Mouse (Mus musculus) kidney, postnatal 14 days (tissue): ENCODE results near the gene Kcnk7.

ENCODE experiments used
- DNase-seq: peaks from one replicate; pipeline ENCODE4 v3.0.0; 2022; ENCODE audit warnings: mixed read lengths

Kcnk7 gene

GRCm38 (mm10) chr19:5691601-5692000, 12.6 kb upstream of the Kcnk7 start:
- DNase-seq: no peak

DNA sequence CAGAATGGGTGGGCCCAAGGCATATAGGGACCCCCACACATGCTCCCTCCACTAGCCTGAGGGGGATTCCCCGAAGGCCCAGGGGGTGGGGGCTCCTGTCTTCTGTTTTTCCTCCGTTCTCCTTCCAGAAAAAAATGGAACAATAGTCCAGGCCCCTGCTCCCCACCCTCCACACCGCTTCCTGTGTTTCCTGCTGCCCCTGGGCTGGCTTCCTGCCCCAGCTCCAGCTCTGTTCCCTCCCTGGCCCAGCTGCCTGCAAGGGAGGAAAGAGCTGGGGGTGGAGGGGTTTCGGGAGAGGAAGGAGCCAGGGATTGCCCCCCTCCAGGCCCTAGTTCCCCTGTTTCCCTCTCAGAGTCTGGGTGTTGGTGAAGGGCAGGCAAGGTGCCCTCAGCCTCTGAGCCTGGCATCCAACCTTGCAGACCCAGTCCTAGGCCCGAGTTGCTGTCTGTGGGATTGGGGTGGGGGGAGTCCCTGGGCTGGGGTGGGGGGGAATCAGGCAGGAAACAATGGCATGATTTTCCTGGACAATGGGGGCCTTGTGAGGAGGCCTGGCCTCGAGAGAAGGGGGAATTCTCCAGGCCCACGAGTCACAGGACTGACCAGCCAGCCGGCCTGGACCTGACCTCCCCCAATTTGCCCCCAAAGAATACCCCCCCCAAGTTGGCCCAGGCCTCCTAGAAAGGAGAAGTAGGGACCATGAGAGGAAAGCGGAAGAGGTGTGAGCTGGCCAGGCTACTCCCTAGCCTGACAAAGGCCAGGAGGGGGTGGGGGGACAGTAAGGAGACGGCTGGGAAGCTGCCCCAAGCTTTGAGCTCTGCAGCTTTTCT, 11.9 kb upstream of the Kcnk7 start:
- DNase-seq: peak; percentile 84

GRCm38 (mm10) chr19:5692913-5693396, 11.2 kb upstream of the Kcnk7 start:
- DNase-seq: peak; percentile 51

DNA sequence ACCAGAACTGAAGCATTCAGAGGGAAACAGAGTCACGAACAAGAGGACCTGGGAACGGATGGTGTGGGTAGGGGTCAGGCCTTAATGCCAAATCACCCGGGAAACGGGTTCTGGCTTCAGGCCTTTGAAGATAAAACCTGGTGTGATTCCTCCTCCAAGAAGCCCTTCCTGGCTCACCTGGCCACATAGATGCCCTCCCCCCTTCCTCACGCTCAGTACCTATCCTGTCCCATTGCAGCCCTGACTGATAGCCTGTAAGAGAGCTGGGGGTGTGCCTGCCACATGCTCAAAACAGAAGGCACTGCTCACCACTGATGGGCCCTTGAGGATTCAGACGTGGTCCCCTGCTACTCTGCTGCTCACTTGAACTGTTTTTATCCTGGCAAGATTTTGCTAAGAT, 10.4 kb upstream of the Kcnk7 start:
- DNase-seq: no peak

GRCm38 (mm10) chr19:5695849-5696462, 8.2 kb upstream of the Kcnk7 start:
- DNase-seq: no peak

DNA sequence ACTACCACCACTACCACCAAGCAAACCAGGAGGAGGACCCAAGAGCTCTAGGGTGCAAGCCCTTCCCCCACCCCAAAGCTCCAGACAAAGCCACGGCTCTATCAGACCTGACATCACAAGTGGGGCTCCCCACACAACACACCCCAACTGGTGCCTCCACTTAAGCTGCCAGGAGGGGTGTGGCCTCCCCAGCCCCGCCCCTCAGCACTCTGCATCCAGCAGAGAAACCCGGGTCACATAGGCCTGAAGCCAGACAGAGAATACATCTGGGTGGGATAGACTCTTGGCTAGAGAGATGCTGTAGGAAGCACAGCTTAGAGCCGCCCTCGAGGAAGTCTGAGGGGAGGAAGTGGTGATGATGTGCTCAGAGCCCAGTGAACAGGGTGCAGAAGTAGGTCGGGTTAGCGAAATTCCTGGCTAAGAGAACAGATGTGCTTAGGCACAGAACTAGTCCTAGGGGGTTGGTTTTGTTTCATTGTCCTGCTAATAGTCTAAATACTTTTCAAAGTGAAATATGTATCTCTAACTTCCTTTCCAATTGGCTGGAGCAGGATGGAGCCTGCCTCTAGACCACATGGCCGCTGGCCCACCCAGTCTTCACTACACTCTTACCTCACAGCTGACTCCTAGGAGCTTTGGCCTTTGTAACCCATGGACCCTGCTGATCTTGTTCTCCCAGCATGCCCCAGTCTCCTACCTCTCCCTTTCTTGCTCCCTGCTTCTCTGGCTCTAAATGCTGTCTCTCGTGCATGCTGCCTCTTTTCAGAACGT, 819 bp downstream of the Kcnk7 start:
- DNase-seq: peak; percentile 60

- DNase-seq: no peak
Measured at GRCm38 (mm10) chr19:5710068-5710467, 5.9 kb downstream of the Kcnk7 start.

DNA sequence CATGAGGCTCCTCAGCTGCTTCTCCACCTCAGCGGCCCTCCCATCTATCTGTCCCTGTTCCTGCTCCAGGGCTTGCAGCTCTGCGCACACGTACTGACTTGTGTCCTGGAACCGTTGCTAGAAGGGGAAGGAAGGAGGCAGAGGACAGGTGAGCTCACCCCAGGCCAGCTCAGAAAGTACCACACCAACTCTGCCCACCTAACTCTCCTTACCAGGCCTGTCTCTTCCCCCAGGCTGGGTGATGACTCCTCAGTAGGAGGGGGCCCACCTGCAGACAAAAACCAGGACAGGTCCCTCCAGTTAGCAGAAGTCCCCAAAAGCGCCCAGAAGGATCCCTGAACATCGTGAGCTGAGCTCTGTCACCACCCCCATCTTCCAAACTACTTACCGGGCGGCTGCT, 6.4 kb downstream of the Kcnk7 start:
- DNase-seq: no peak

GRCm38 (mm10) chr19:5711218-5711617, 7.1 kb downstream of the Kcnk7 start:
- DNase-seq: peak; percentile 87

GRCm38 (mm10) chr19:5711907-5712460, 7.8 kb downstream of the Kcnk7 start:
- DNase-seq: no peak

DNA sequence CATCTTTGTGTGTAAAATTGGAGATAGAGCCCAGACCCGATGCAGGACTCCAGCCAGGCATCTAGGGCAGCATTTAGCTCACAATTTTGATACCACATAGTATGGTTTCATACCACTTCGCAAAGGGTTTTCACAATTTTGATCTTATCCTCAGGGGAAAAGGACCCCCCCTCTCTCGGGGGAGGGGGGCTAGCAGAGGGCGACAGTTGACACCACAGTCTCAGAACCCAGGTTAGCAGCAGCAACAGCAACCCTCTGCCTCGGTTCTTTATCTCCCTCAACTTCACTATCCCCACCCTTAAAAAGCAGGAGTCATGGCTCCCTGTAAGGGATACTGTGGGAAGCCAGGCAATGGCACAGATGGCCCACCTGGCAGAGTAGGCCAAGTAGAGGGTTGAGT, 9.1 kb downstream of the Kcnk7 start:
- no peak for DNase-seq

DNA sequence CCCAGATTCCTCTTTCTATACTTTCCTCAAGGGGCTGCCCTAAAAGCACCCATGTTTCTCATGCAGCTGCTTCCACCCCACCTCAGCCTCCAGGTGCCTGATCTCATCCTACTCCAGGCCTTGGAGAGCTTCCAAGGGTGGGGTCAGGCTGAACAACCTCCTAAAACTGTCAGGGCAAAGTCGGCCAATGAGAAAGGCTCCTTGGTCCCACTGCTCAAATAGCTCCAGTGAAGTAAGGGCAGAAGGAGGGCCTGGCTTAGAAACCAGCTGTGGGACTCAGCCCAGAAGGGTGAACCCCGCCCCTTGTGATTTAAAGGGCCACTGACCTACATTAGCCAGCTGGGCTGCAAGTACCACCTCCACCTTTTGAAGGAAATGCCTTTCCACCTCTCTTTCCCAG, 9.6 kb downstream of the Kcnk7 start:
- DNase-seq: peak; percentile 84

DNA sequence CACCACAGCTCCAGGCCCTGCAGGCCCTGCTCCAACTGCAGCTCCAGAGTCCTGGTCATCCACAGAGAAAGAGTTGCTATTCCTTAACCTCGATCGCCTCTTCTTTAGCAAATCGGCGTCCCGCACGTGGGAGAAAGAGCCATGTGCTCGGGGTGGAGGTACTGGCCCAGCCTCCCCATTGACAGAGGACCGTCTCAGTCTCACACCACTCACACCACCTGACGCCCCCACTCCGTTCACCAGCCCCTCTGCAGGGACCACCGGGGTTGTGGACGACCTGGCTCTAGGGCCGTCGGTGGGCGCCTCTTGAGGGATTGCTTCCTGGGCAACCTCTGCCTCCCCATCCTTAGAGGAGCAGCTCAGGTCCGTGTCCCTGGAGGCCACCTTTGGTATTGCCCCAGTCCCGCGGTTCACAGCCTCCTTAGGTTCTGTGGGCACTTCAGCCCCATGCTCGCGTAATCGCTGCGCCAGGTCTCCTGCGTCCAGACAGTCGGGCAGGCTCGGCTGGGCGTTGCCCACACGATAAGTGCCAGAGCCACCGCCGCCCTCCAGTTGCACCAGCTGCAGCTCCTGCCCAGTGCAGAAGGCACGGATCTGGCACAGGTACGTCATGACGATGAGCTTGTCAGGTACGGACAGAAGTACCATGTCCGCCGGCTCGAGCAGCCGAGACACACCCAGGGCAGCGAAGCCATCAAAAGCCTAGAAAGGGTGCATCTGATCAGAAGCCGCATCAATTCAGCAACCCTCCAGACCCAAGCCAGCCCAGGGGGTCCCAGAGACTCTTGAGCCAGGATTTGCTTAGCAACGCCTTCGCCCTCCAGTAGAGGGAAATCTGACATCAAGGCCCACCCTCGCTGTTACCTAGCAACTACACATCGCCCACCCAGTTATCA, 11.9 kb downstream of the Kcnk7 start:
- DNase-seq: peak; percentile 58

- no peak for DNase-seq
Measured at GRCm38 (mm10) chr19:5716955-5717354, 12.8 kb downstream of the Kcnk7 start.

GRCm38 (mm10) chr19:5721233-5721632, 17.1 kb downstream of the Kcnk7 start:
- no peak for DNase-seq

DNA sequence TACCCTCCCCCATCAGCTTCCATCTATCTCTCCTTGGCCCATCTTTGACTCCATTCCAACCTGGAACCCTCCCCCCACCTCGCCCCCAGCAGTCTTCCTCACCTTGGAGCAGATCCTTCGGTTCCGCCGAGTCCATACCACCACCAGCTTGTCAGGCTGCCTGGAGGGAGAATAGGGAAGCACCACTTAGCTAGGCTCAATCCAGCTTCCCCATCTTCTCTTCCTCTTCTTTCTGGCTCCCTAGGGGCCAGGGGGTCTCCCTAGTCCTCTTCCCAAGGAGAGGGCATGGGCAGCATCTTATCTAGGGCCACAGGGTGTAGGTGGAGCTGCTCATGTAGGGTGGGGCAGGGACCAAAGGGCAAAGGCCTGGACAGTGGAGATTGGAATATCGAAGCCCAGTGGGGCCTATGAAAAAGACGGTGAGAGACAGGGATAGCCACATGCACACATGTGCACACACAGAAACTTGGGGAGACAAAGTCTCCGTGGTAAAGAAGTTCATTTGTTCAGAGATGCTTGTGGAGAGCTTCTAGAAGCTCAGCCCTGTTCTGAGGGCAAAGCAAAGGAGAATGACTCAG, 18.8 kb downstream of the Kcnk7 start:
- no peak for DNase-seq

GRCm38 (mm10) chr19:5723934-5724548, 19.9 kb downstream of the Kcnk7 start:
- no peak for DNase-seq

- peak; percentile 75 for DNase-seq
Measured at GRCm38 (mm10) chr19:5724549-5724941, 20.4 kb downstream of the Kcnk7 start.

DNA sequence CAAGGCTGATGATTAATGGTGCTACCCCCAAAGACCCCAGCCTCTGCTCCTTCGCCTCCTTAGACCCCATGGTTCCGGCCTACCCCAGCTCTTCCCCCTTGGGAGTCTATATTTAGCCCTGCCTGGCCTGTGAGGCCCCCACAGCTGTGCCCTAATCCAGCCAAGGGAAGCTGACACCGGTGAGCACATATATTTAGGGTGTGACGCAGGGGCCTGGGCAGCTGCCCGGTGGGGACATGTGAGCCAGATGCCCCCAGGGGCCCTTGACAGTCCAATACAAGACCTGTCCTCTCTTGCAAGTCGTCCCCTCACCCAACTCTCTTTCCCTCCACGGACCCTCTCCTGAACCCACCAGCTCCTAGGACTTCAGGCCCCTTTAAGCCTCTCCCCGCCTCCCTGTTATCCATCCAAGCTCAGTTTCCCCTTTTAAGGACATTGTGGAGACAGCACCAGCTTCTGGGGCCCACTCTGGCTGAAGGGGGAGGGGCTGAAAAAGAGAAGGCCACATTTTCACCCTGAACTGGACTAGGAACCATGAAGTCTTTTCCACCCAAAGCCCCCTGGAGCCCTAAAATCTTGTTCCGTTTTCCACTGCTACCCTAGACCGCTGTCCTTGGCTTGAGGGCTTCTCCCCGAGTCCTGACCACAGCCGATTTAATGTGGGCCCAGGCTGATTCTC, 21.0 kb downstream of the Kcnk7 start:
- DNase-seq: no peak

DNA sequence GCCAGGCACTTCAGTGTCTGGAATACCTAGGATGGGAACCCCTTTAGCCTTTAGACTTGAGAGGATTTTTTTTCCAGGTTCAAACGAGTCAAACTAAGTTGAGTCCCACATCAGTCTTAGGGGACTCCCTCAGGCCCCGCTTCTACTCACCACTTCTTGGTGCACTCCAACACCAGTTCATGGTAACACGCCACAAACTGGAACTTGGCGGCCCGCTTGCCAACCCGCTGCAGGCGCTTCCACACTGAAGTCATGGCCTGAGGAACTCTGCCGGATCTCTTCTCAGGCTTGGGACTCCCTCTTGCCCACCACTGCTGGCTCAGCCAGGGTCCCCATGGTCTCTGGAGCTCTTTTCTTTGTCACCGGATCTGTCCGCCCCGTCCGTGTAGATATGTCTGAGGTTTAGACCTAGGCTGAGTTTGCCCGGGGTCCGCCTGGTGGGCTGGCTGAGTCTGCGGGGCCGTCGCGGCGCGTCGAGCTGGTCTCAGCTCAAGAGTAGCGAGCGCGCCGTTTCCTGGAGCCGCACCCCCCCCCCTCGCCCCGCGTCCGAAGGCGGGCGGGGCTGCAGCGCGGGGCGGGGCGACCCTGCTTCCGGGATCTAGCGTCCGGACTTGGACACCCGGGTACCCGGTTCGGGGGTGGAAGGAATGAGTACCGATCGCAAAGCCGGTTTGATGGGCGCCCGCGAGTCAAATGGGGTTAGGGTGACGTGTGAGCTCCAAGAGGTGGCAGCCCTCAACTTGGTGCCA, 21.8 kb downstream of the Kcnk7 start, which contains the start of gene Ehbp1l1:
Ehbp1l1 (minus strand) TSS at position 551 of the 749 bp plus-strand sequence.
- peak; percentile 89 for DNase-seq
